Mouse (Mus musculus) cortical plate, adult 2 months (tissue): ENCODE data around the gene Fam189b.

Experiments
- CTCF ChIP-seq: fragments of 200-500 bp; IDR thresholded peaks from 2 replicates; pipeline ENCODE4 v1.5.1; 2011; ENCODE audit warnings: mild to moderate bottlenecking, control low read depth, low read length; ENCODE audit not compliant: insufficient read depth; ENCODE audit errors: extremely low read depth
- POLR2A ChIP-seq: fragments of 200-500 bp; IDR thresholded peaks from 2 replicates; pipeline ENCODE4 v1.6.1; 2011; ENCODE audit warnings: mild to moderate bottlenecking, low read length, control low read depth; ENCODE audit not compliant: insufficient read depth; ENCODE audit errors: extremely low read depth

- TF ChIP-seq POLR2A (no peak), CTCF (no peak)
Observed at GRCm38 (mm10) chr3:89199839-89200238, 16.9 kb downstream of the Fam189b start.
